Mouse (Mus musculus) kidney, adult 2 months (tissue): ENCODE measurements around the gene Gm10100.

ENCODE experiments used
- CTCF ChIP-seq: fragments of 200-500 bp; conservative IDR thresholded peaks from 2 replicates; pipeline ENCODE4 v1.5.1; 2011; ENCODE audit warnings: low read depth, mild to moderate bottlenecking, control low read depth, low read length, moderate library complexity, mixed read lengths; ENCODE audit not compliant: insufficient read depth, insufficient read length
- POLR2A ChIP-seq: fragments of 200-500 bp; IDR thresholded peaks from one replicate; pipeline ENCODE4 v1.6.1; 2011; ENCODE audit warnings: low read depth, low read length, control low read depth

DNA sequence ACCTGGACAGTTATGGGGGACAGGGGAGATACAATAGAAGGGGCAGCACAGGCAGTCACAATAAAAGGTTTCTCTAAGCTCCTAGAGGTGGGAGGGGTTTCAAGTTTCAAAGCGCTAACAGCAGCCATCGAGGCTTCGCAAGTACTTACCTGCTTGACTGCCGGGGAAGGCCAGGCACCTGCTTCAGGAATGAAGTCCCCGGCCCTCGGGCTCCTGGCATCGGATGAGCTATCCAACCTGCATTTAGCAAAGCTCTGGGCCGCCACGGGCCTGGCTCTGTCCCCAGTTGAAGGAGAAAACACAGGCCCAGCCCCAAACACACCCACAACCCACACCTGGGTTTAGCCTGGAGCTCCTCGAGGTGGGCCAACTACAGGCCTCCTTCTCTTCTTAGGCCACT is 39.3 kb upstream of the Gm10100 start:
- TF ChIP-seq CTCF (no peak), POLR2A (no peak)
